Mouse (Mus musculus): ENCODE data around the gene Fam160b1. TPM values are rescaled to one million over a fixed set of nuclear protein-coding genes. Genes with fewer than 3 reads are reported as not detected.

Gene Fam160b1
- polyA plus RNA-seq, 1 experiment from 2014 or later = 14.9 TPM

GRCm38 (mm10) chr19:57429926-57430325 lies 69.4 kb downstream of the Fam160b1 start:
- no peak for TF ChIP-seq EP300 (IDR thresholded peaks at IDR 0.05)
- no peak for TF ChIP-seq CTCF (IDR thresholded peaks at IDR 0.05)
- Histone ChIP-seq H3K27me3 (replicated peaks; ENCODE audit: insufficient read depth, low read length) (no peaks in the 10 kb centered on the region), H3K9ac (replicated peaks; ENCODE audit: low read depth) (no peak overlapping the region), H3K4me2 (replicated peaks; ENCODE audit: low read depth, low read length) (no peak overlapping the region), H3K4me3 (ENCODE audit: low read depth, low read length) (no peak overlapping the region), H3K4me1 (ENCODE audit: insufficient read depth, low read depth, low read length) (no peaks in the 10 kb centered on the region), H3K27ac (ENCODE audit: low read length) (no peak overlapping the region), H3K9me3 (ENCODE audit: low read length) (no peaks in the 10 kb centered on the region), H3K36me3 (ENCODE audit: insufficient read depth, low read length) (no peaks in the 10 kb centered on the region)
- 65% methylated on average over 6 of the region's 6 CpGs for WGBS
- no peak for ATAC-seq
- no peak for DNase-seq (ENCODE audit: low spot score)

GRCm38 (mm10) chr19:57431476-57431875 lies 71.0 kb downstream of the Fam160b1 start:
- ATAC-seq = no peak
- Histone ChIP-seq H3K36me3 (ENCODE audit: insufficient read depth, low read length) (no peaks in the 10 kb centered on the region), H3K4me2 (replicated peaks; ENCODE audit: low read depth, low read length) (no peak overlapping the region), H3K4me3 (ENCODE audit: low read depth, low read length) (no peak overlapping the region), H3K9me3 (ENCODE audit: low read length) (no peaks in the 10 kb centered on the region), H3K4me1 (ENCODE audit: insufficient read depth, low read depth, low read length) (no peaks in the 10 kb centered on the region), H3K9ac (replicated peaks; ENCODE audit: low read depth) (no peak overlapping the region), H3K27me3 (replicated peaks; ENCODE audit: insufficient read depth, low read length) (no peaks in the 10 kb centered on the region), H3K27ac (ENCODE audit: low read length) (no peak overlapping the region)
- no peak for DNase-seq (ENCODE audit: low spot score)
- TF ChIP-seq EP300 (IDR thresholded peaks at IDR 0.05) = no peak
- TF ChIP-seq CTCF (IDR thresholded peaks at IDR 0.05) = no peak
- 47% methylated on average over 6 of the region's 6 CpGs for WGBS

GRCm38 (mm10) chr19:57434024-57434423 lies 73.5 kb downstream of the Fam160b1 start:
- H3K4me1 ChIP-seq (ENCODE audit: insufficient read depth, low read depth, low read length) = no peaks in the 10 kb centered on the region
- WGBS = 77% methylated on average over 6 of the region's 6 CpGs
- no peak overlapping the region for H3K4me2 ChIP-seq (replicated peaks; ENCODE audit: low read depth, low read length)
- no peaks in the 10 kb centered on the region for H3K27me3 ChIP-seq (replicated peaks; ENCODE audit: insufficient read depth, low read length)
- no peak overlapping the region for H3K4me3 ChIP-seq (ENCODE audit: low read depth, low read length)
- TF ChIP-seq CTCF (IDR thresholded peaks at IDR 0.05) (no peak), EP300 (IDR thresholded peaks at IDR 0.05) (no peak)
- H3K36me3 ChIP-seq (ENCODE audit: insufficient read depth, low read length) = no peaks in the 10 kb centered on the region
- DNase-seq (ENCODE audit: low spot score) (no peak), ATAC-seq (no peak)
- H3K9ac ChIP-seq (replicated peaks; ENCODE audit: low read depth) = no peak overlapping the region
- H3K27ac ChIP-seq (ENCODE audit: low read length) = no peak overlapping the region
- H3K9me3 ChIP-seq (ENCODE audit: low read length) = no peaks in the 10 kb centered on the region

- Histone ChIP-seq H3K4me2 (replicated peaks; ENCODE audit: low read depth, low read length) (no peak overlapping the region), H3K36me3 (ENCODE audit: insufficient read depth, low read length) (no peaks in the 10 kb centered on the region), H3K4me1 (ENCODE audit: insufficient read depth, low read depth, low read length) (no peaks in the 10 kb centered on the region), H3K27ac (ENCODE audit: low read length) (0 out of 2 replicates have a peak overlapping the region, but pooled peaks have one; percentile 11), H3K9me3 (ENCODE audit: low read length) (no peaks in the 10 kb centered on the region), H3K9ac (replicated peaks; ENCODE audit: low read depth) (no peak overlapping the region), H3K27me3 (replicated peaks; ENCODE audit: insufficient read depth, low read length) (no peaks in the 10 kb centered on the region), H3K4me3 (ENCODE audit: low read depth, low read length) (no peak overlapping the region)
- WGBS = 47% methylated on average over 10 of the region's 10 CpGs
- peak; percentile 82 for DNase-seq (ENCODE audit: low spot score)
- ATAC-seq = peak; percentile 84
- TF ChIP-seq CTCF (IDR thresholded peaks at IDR 0.05) (no peak), EP300 (IDR thresholded peaks at IDR 0.05) (peak; percentile 90)
Observed at GRCm38 (mm10) chr19:57436586-57437021, 76.1 kb downstream of the Fam160b1 start.

GRCm38 (mm10) chr19:57437042-57437441 lies 76.6 kb downstream of the Fam160b1 start:
- H3K27me3 ChIP-seq (replicated peaks; ENCODE audit: insufficient read depth, low read length) = no peaks in the 10 kb centered on the region
- no peak overlapping the region for H3K4me2 ChIP-seq (replicated peaks; ENCODE audit: low read depth, low read length)
- no peak overlapping the region for H3K9ac ChIP-seq (replicated peaks; ENCODE audit: low read depth)
- ATAC-seq = no peak
- no peaks in the 10 kb centered on the region for H3K4me1 ChIP-seq (ENCODE audit: insufficient read depth, low read depth, low read length)
- H3K9me3 ChIP-seq (ENCODE audit: low read length) = no peaks in the 10 kb centered on the region
- 51% methylated on average over 7 of the region's 7 CpGs for WGBS
- DNase-seq (ENCODE audit: low spot score) = no peak
- no peak for TF ChIP-seq CTCF (IDR thresholded peaks at IDR 0.05)
- no peak for TF ChIP-seq EP300 (IDR thresholded peaks at IDR 0.05)
- H3K4me3 ChIP-seq (ENCODE audit: low read depth, low read length) = no peak overlapping the region
- 0 out of 2 replicates have a peak overlapping the region, but pooled peaks have one; percentile 11 for H3K27ac ChIP-seq (ENCODE audit: low read length)
- no peaks in the 10 kb centered on the region for H3K36me3 ChIP-seq (ENCODE audit: insufficient read depth, low read length)

Other genes starting within 250 kb of the Fam160b1 start
- 50.1 and 50.7 TPM in 2 replicates for gene Ablim1, start 45.8 kb upstream of the Fam160b1 start, polyA plus RNA-seq (2015; fragmentation: Nextera tagmentation; extraction: Ambion mirVana)
- gene Trub1, start 92.2 kb downstream of the Fam160b1 start, polyA plus RNA-seq (2015; fragmentation: Nextera tagmentation; extraction: Ambion mirVana) = 8.5 and 9.0 TPM in 2 replicates